Mouse (Mus musculus): ENCODE data around the gene Aqp9.

Gene Aqp9

GRCm38 (mm10) chr9:71168511-71168910, at the start of gene Aqp9:
TSS of gene Aqp9 (minus strand) at chr9:71168682.
- DNase-seq = no peak

- DNase-seq = no peak
These were observed 49.3 kb upstream of the Aqp9 start for GRCm38 (mm10) chr9:71217793-71218095.

- no peak for DNase-seq
These were observed 48.7 kb upstream of the Aqp9 start for GRCm38 (mm10) chr9:71216996-71217792.

- peak; percentile 14 for DNase-seq
These were observed 47.8 kb upstream of the Aqp9 start for GRCm38 (mm10) chr9:71216036-71216995.

- peak; percentile 32 for DNase-seq
These were observed 47.0 kb upstream of the Aqp9 start, which contains the start of gene Aldh1a2 for GRCm38 (mm10) chr9:71215248-71216035. TSS of gene Aldh1a2 (plus strand) at chr9:71215789.

GRCm38 (mm10) chr9:71213636-71214035, 45.2 kb upstream of the Aqp9 start:
- DNase-seq = no peak

- DNase-seq = no peak
These were observed 42.4 kb upstream of the Aqp9 start for GRCm38 (mm10) chr9:71210870-71211269.

- DNase-seq = no peak
These were observed 40.8 kb upstream of the Aqp9 start for GRCm38 (mm10) chr9:71209299-71209698.

- DNase-seq = no peak
These were observed 33.8 kb upstream of the Aqp9 start for GRCm38 (mm10) chr9:71202265-71202664.

- no peak for DNase-seq
These were observed 30.3 kb upstream of the Aqp9 start for GRCm38 (mm10) chr9:71198826-71199225.

GRCm38 (mm10) chr9:71188647-71189415, 20.3 kb upstream of the Aqp9 start:
- DNase-seq = peak; percentile 21

GRCm38 (mm10) chr9:71187396-71187795, 18.9 kb upstream of the Aqp9 start:
- DNase-seq = no peak

GRCm38 (mm10) chr9:71185823-71186222, 17.3 kb upstream of the Aqp9 start:
- no peak for DNase-seq

- no peak for DNase-seq
These were observed 16.8 kb upstream of the Aqp9 start for GRCm38 (mm10) chr9:71185285-71185684.

GRCm38 (mm10) chr9:71179964-71180700, 11.7 kb upstream of the Aqp9 start:
- DNase-seq = no peak

- DNase-seq = no peak
These were observed 10.9 kb upstream of the Aqp9 start for GRCm38 (mm10) chr9:71179276-71179896.

GRCm38 (mm10) chr9:71175686-71176085, 7.2 kb upstream of the Aqp9 start:
- no peak for DNase-seq

GRCm38 (mm10) chr9:71174316-71174975, 6.0 kb upstream of the Aqp9 start:
- DNase-seq = no peak

GRCm38 (mm10) chr9:71173533-71173932, 5.1 kb upstream of the Aqp9 start:
- no peak for DNase-seq

GRCm38 (mm10) chr9:71167473-71168215, 838 bp downstream of the Aqp9 start:
- no peak for DNase-seq
